Mouse (Mus musculus) kidney, postnatal 14 days (tissue): ENCODE measurements around the gene Apoc4.
A peak's percentile ranks its signal among the peaks of the same experiment; 100 is the strongest.

Experiments
- DNase-seq: peaks from one replicate; pipeline ENCODE4 v3.0.0; 2022; ENCODE audit warnings: mixed read lengths

The Apoc4 gene

GRCm38 (mm10) chr7:19676662-19677061 lies 4.6 kb downstream of the Apoc4 start:
- DNase-seq: no peak

GRCm38 (mm10) chr7:19675824-19676223 lies 5.5 kb downstream of the Apoc4 start:
- DNase-seq: no peak

GRCm38 (mm10) chr7:19673083-19673699 lies 8.1 kb downstream of the Apoc4 start:
- DNase-seq: no peak

GRCm38 (mm10) chr7:19671511-19671910 lies 9.8 kb downstream of the Apoc4 start:
- DNase-seq: no peak

- DNase-seq: peak; percentile 95
These were observed 12.1 kb downstream of the Apoc4 start for GRCm38 (mm10) chr7:19668947-19669721.

- no peak for DNase-seq
These were observed 13.8 kb downstream of the Apoc4 start for GRCm38 (mm10) chr7:19667434-19667833.

GRCm38 (mm10) chr7:19666750-19667149 lies 14.5 kb downstream of the Apoc4 start:
- DNase-seq: no peak

GRCm38 (mm10) chr7:19664955-19665841 lies 16.1 kb downstream of the Apoc4 start, which contains the start of gene Clptm1:
Gene Clptm1, minus strand, starts transcription at chr7:19665033.
- DNase-seq: peak; percentile 98

- no peak for DNase-seq
These were observed 16.8 kb downstream of the Apoc4 start for GRCm38 (mm10) chr7:19664455-19664954.

GRCm38 (mm10) chr7:19663940-19664339 lies 17.3 kb downstream of the Apoc4 start:
- DNase-seq: no peak

- no peak for DNase-seq
These were observed 28.7 kb downstream of the Apoc4 start for GRCm38 (mm10) chr7:19652614-19653013.

- DNase-seq: peak; percentile 41
These were observed 30.1 kb downstream of the Apoc4 start for GRCm38 (mm10) chr7:19651063-19651786.

GRCm38 (mm10) chr7:19641223-19641622 lies 40.1 kb downstream of the Apoc4 start:
- no peak for DNase-seq

- DNase-seq: no peak
These were observed 46.0 kb downstream of the Apoc4 start for GRCm38 (mm10) chr7:19635074-19635827.

GRCm38 (mm10) chr7:19634591-19634990 lies 46.7 kb downstream of the Apoc4 start:
- no peak for DNase-seq

- no peak for DNase-seq
These were observed 47.4 kb downstream of the Apoc4 start for GRCm38 (mm10) chr7:19633855-19634254.

GRCm38 (mm10) chr7:19633197-19633596 lies 48.1 kb downstream of the Apoc4 start:
- DNase-seq: no peak

GRCm38 (mm10) chr7:19632720-19633119 lies 48.6 kb downstream of the Apoc4 start:
- DNase-seq: no peak

- DNase-seq: no peak
These were observed 49.0 kb downstream of the Apoc4 start for GRCm38 (mm10) chr7:19632275-19632674.

GRCm38 (mm10) chr7:19629361-19629734 lies 51.9 kb downstream of the Apoc4 start, which contains the start of gene Relb:
Gene Relb, minus strand, starts transcription at chr7:19629438.
- peak; percentile 94 for DNase-seq

- peak; percentile 98 for DNase-seq
These were observed 52.5 kb downstream of the Apoc4 start for GRCm38 (mm10) chr7:19628536-19629360.
